Mouse (Mus musculus): ENCODE measurements around the gene Bbs2. TPM values are rescaled to one million over a fixed set of nuclear protein-coding genes. Genes with fewer than 3 reads are reported as not detected.

Gene Bbs2
- polyA plus RNA-seq, 1 experiment = 13.0 TPM

GRCm38 (mm10) chr8:94076461-94077192 is 22.1 kb downstream of the Bbs2 start:
- WGBS = 90% methylated on average over 12 of the region's 12 CpGs
- Histone ChIP-seq H3K4me3 (ENCODE audit: control insufficient read depth, insufficient read depth, low read length) (no peak overlapping the region), H3K27ac (ENCODE audit: control insufficient read depth, insufficient read depth, low read length) (no peak overlapping the region), H3K27me3 (ENCODE audit: control insufficient read depth, insufficient read depth, low read length) (no peaks in the 10 kb centered on the region), H3K36me3 (ENCODE audit: control insufficient read depth, insufficient read depth, low read length) (no peaks in the 10 kb centered on the region), H3K4me1 (replicated peaks; ENCODE audit: control insufficient read depth, insufficient read depth, low read length) (no peaks in the 10 kb centered on the region)
- no peak for TF ChIP-seq CTCF (IDR thresholded peaks at IDR 0.05; ENCODE audit: borderline replicate concordance, control insufficient read depth, extremely low read depth, insufficient read depth, low read length, poor library complexity)
- TF ChIP-seq POLR2A (IDR thresholded peaks at IDR 0.05; ENCODE audit: control insufficient read depth, extremely low read depth, insufficient read depth, low read length, poor library complexity) = no peak
- DNase-seq = no peak

GRCm38 (mm10) chr8:94068793-94069192 is 29.9 kb downstream of the Bbs2 start:
- no peaks in the 10 kb centered on the region for H3K27me3 ChIP-seq (ENCODE audit: control insufficient read depth, insufficient read depth, low read length)
- H3K27ac ChIP-seq (ENCODE audit: control insufficient read depth, insufficient read depth, low read length) = no peak overlapping the region
- TF ChIP-seq POLR2A (IDR thresholded peaks at IDR 0.05; ENCODE audit: control insufficient read depth, extremely low read depth, insufficient read depth, low read length, poor library complexity) = no peak
- no peak for TF ChIP-seq CTCF (IDR thresholded peaks at IDR 0.05; ENCODE audit: borderline replicate concordance, control insufficient read depth, extremely low read depth, insufficient read depth, low read length, poor library complexity)
- no peak for DNase-seq
- no peak overlapping the region for H3K4me3 ChIP-seq (ENCODE audit: control insufficient read depth, insufficient read depth, low read length)
- no peaks in the 10 kb centered on the region for H3K4me1 ChIP-seq (replicated peaks; ENCODE audit: control insufficient read depth, insufficient read depth, low read length)
- H3K36me3 ChIP-seq (ENCODE audit: control insufficient read depth, insufficient read depth, low read length) = peaks cover 3% of the 10 kb centered on the region; the same call in 1 of the 2 replicates
- WGBS = 93% methylated on average over 7 of the region's 7 CpGs

GRCm38 (mm10) chr8:94066121-94066863 is 32.4 kb downstream of the Bbs2 start:
- DNase-seq = no peak
- Histone ChIP-seq H3K4me1 (replicated peaks; ENCODE audit: control insufficient read depth, insufficient read depth, low read length) (no peaks in the 10 kb centered on the region), H3K36me3 (ENCODE audit: control insufficient read depth, insufficient read depth, low read length) (peaks cover 11% of the 10 kb centered on the region; the same call in 1 of the 2 replicates), H3K27ac (ENCODE audit: control insufficient read depth, insufficient read depth, low read length) (no peak overlapping the region), H3K27me3 (ENCODE audit: control insufficient read depth, insufficient read depth, low read length) (no peaks in the 10 kb centered on the region), H3K4me3 (ENCODE audit: control insufficient read depth, insufficient read depth, low read length) (no peak overlapping the region)
- TF ChIP-seq POLR2A (IDR thresholded peaks at IDR 0.05; ENCODE audit: control insufficient read depth, extremely low read depth, insufficient read depth, low read length, poor library complexity) (no peak), CTCF (IDR thresholded peaks at IDR 0.05; ENCODE audit: borderline replicate concordance, control insufficient read depth, extremely low read depth, insufficient read depth, low read length, poor library complexity) (no peak)
- WGBS = 96% methylated on average over 11 of the region's 11 CpGs

GRCm38 (mm10) chr8:94057157-94057854 is 41.4 kb downstream of the Bbs2 start:
- Histone ChIP-seq H3K36me3 (ENCODE audit: control insufficient read depth, insufficient read depth, low read length) (peaks cover 28% of the 10 kb centered on the region), H3K27me3 (ENCODE audit: control insufficient read depth, insufficient read depth, low read length) (no peaks in the 10 kb centered on the region), H3K27ac (ENCODE audit: control insufficient read depth, insufficient read depth, low read length) (no peak overlapping the region), H3K4me1 (replicated peaks; ENCODE audit: control insufficient read depth, insufficient read depth, low read length) (no peaks in the 10 kb centered on the region), H3K4me3 (ENCODE audit: control insufficient read depth, insufficient read depth, low read length) (no peak overlapping the region)
- peak; percentile 35 for DNase-seq
- TF ChIP-seq POLR2A (IDR thresholded peaks at IDR 0.05; ENCODE audit: control insufficient read depth, extremely low read depth, insufficient read depth, low read length, poor library complexity) (no peak), CTCF (IDR thresholded peaks at IDR 0.05; ENCODE audit: borderline replicate concordance, control insufficient read depth, extremely low read depth, insufficient read depth, low read length, poor library complexity) (no peak)
- WGBS = 84% methylated on average over 6 of the region's 6 CpGs

- DNase-seq = no peak
- H3K27ac ChIP-seq (ENCODE audit: control insufficient read depth, insufficient read depth, low read length) = no peak overlapping the region
- TF ChIP-seq POLR2A (IDR thresholded peaks at IDR 0.05; ENCODE audit: control insufficient read depth, extremely low read depth, insufficient read depth, low read length, poor library complexity) (no peak), CTCF (IDR thresholded peaks at IDR 0.05; ENCODE audit: borderline replicate concordance, control insufficient read depth, extremely low read depth, insufficient read depth, low read length, poor library complexity) (no peak)
- whole genome bisulfite sequencing = 97% methylated on average over 12 of the region's 12 CpGs
- H3K36me3 ChIP-seq (ENCODE audit: control insufficient read depth, insufficient read depth, low read length) = peaks cover 20% of the 10 kb centered on the region
- H3K27me3 ChIP-seq (ENCODE audit: control insufficient read depth, insufficient read depth, low read length) = no peaks in the 10 kb centered on the region
- H3K4me1 ChIP-seq (replicated peaks; ENCODE audit: control insufficient read depth, insufficient read depth, low read length) = no peaks in the 10 kb centered on the region
- no peak overlapping the region for H3K4me3 ChIP-seq (ENCODE audit: control insufficient read depth, insufficient read depth, low read length)
Observed at GRCm38 (mm10) chr8:94052696-94053095, 46.0 kb downstream of the Bbs2 start.

- no peaks in the 10 kb centered on the region for H3K4me1 ChIP-seq (replicated peaks; ENCODE audit: control insufficient read depth, insufficient read depth, low read length)
- no peak overlapping the region for H3K27ac ChIP-seq (ENCODE audit: control insufficient read depth, insufficient read depth, low read length)
- 96% methylated on average over 2 of the region's 2 CpGs for WGBS
- H3K4me3 ChIP-seq (ENCODE audit: control insufficient read depth, insufficient read depth, low read length) = no peak overlapping the region
- H3K36me3 ChIP-seq (ENCODE audit: control insufficient read depth, insufficient read depth, low read length) = peaks cover 4% of the 10 kb centered on the region
- DNase-seq = no peak
- H3K27me3 ChIP-seq (ENCODE audit: control insufficient read depth, insufficient read depth, low read length) = no peaks in the 10 kb centered on the region
- no peak for TF ChIP-seq POLR2A (IDR thresholded peaks at IDR 0.05; ENCODE audit: control insufficient read depth, extremely low read depth, insufficient read depth, low read length, poor library complexity)
- TF ChIP-seq CTCF (IDR thresholded peaks at IDR 0.05; ENCODE audit: borderline replicate concordance, control insufficient read depth, extremely low read depth, insufficient read depth, low read length, poor library complexity) = no peak
Observed at GRCm38 (mm10) chr8:94047845-94048244, 50.9 kb downstream of the Bbs2 start.

Data from thymus, adult 2 months (tissue).